Mouse (Mus musculus): ENCODE measurements at regions not wholly inside any gene's neighbourhood (a gene's known extent, or its start where the extent isn't known, plus 50 kb on each side); places are given as distances from the start of the nearest gene placed in this dataset.

DNA sequence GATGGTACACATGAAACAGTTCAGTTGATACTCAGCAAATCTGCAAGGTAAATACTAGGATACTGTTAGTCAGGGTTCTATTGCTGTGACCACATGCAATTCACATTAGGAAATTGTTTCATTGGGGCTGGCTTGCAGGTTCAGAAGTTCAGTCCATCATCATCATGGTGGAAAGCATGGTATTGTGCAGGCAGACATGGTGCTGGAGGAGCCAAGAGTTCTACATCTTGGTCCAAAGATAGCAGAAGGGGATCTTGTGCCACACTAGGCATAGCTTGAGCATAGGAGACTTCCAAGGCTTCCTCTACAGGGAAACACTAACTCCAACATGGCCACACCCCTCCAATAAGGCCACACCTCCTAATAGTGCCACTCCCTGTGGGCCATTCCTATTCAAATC, 99.1 kb downstream of the Ier5 start:
- Histone ChIP-seq H3K27ac (ENCODE audit: low read length) (peak overlapping the region; percentile 83), H3K27me3 (replicated peaks; ENCODE audit: control insufficient read depth, insufficient read depth, low read length) (no peaks in the 10 kb centered on the region), H3K4me2 (ENCODE audit: low read length) (no peak overlapping the region), H3K4me1 (replicated peaks; ENCODE audit: control insufficient read depth, insufficient read depth, low read length) (peaks cover 17% of the 10 kb centered on the region), H3K36me3 (ENCODE audit: control insufficient read depth, insufficient read depth) (no peaks in the 10 kb centered on the region), H3K4me3 (replicated peaks; ENCODE audit: low read length) (no peak overlapping the region), H3K9me3 (ENCODE audit: control insufficient read depth, low read length) (no peaks in the 10 kb centered on the region), H3K9ac (replicated peaks; ENCODE audit: low read depth, low read length) (no peak overlapping the region)
- ATAC-seq, result no peak

DNA sequence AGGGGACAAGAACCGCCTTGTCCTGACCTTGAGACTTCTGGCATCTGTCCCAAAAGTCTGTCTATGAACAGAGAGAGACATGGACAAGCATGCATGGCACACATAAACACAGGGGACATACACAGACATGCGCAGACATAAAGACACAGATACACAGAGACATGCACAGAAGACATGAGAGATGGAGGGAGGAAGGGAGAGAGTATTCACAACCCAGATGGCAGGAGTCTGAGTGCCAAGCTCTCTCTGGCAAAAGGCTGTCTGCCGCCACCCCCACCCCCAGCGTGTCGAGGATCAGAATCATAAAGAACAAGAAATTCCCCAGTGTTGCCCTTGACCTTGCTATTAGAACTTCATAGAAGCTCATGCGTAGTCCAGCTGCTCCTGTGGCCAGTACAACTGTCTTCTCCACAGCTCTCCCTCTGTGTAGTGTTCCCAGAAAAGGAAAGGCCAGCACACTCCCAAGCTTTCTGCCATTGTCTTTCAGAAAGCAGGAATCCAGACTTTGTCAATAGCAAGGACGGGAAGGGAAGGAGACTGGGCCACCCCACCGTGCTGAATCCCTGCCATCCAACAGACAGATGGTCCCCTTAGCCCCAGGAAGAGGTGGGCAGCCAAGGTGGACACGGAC, 99.8 kb downstream of the Ier5 start:
- ATAC-seq, result peak; percentile 85
- no peaks in the 10 kb centered on the region for H3K9me3 ChIP-seq (ENCODE audit: control insufficient read depth, low read length)
- H3K4me2 ChIP-seq (ENCODE audit: low read length), result no peak overlapping the region
- no peak overlapping the region for H3K4me3 ChIP-seq (replicated peaks; ENCODE audit: low read length)
- no peak overlapping the region for H3K9ac ChIP-seq (replicated peaks; ENCODE audit: low read depth, low read length)
- peaks cover 19% of the 10 kb centered on the region for H3K4me1 ChIP-seq (replicated peaks; ENCODE audit: control insufficient read depth, insufficient read depth, low read length)
- H3K36me3 ChIP-seq (ENCODE audit: control insufficient read depth, insufficient read depth), result no peaks in the 10 kb centered on the region
- H3K27ac ChIP-seq (ENCODE audit: low read length), result peak overlapping the region; percentile 83
- 53% methylated on average over 9 of the region's 9 CpGs for whole genome bisulfite sequencing
- H3K27me3 ChIP-seq (replicated peaks; ENCODE audit: control insufficient read depth, insufficient read depth, low read length), result no peaks in the 10 kb centered on the region

- Histone ChIP-seq H3K4me2 (ENCODE audit: low read length) (no peak overlapping the region), H3K9me3 (ENCODE audit: control insufficient read depth, low read length) (no peaks in the 10 kb centered on the region), H3K4me3 (replicated peaks; ENCODE audit: low read length) (no peak overlapping the region), H3K36me3 (ENCODE audit: control insufficient read depth, insufficient read depth) (no peaks in the 10 kb centered on the region), H3K27ac (ENCODE audit: low read length) (peak overlapping the region; percentile 34; the same call in 1 of the 2 replicates), H3K9ac (replicated peaks; ENCODE audit: low read depth, low read length) (no peak overlapping the region), H3K4me1 (replicated peaks; ENCODE audit: control insufficient read depth, insufficient read depth, low read length) (peaks cover 26% of the 10 kb centered on the region), H3K27me3 (replicated peaks; ENCODE audit: control insufficient read depth, insufficient read depth, low read length) (no peaks in the 10 kb centered on the region)
- WGBS, result 53% methylated on average over 9 of the region's 9 CpGs
- ATAC-seq, result peak; percentile 41; the same call in 1 of the 2 replicates
Observed at GRCm38 (mm10) chr1:154995778-154996390, 103.6 kb downstream of the Ier5 start.

DNA sequence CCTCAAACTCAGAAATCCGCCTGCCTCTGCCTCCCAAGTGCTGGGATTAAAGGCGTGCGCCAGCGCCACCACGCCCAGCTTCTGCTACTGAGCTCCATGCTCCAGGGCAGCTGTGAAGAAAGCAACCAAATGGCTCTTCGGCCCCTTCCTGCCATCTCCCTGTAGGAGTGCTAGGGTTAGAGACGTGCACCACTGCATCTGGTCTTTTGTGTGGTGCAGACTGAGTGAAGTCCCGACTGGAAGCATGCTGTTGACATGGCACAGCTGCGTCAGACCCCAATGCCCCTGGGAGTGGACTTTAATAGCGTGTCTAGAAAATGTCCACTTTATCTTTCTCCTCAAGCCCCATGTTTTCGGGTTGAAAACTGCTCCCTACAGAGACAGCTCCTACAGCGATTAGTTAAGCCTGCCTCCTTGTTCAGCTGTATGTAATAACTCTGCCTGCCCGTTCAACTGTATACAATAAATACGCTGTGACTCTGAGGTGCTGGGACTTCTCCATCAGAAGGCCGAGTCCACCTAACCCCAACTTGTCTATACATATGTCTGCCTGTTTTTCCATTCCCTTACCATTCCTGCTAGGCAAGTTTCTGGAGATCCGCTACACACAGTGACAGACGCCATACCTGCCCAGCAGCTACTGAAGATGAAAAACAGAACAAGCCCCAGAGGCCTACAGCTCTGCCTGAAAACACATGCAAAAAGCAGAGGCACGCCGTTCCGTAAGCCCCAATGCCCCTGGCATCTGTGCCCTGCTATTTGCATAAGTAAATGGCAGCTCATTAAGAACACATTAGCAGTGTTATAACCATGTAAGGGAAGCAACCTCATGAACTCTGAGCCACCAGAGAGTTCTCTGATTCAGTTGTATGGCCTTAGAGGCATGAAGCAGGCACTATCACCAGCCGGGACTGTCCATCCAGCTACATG, 105.2 kb downstream of the Ier5 start:
- Histone ChIP-seq H3K4me1 (replicated peaks; ENCODE audit: control insufficient read depth, insufficient read depth, low read length) (peaks cover 19% of the 10 kb centered on the region), H3K9me3 (ENCODE audit: control insufficient read depth, low read length) (no peaks in the 10 kb centered on the region), H3K27ac (ENCODE audit: low read length) (no peak overlapping the region), H3K4me2 (ENCODE audit: low read length) (no peak overlapping the region), H3K36me3 (ENCODE audit: control insufficient read depth, insufficient read depth) (no peaks in the 10 kb centered on the region), H3K27me3 (replicated peaks; ENCODE audit: control insufficient read depth, insufficient read depth, low read length) (no peaks in the 10 kb centered on the region), H3K4me3 (replicated peaks; ENCODE audit: low read length) (no peak overlapping the region), H3K9ac (replicated peaks; ENCODE audit: low read depth, low read length) (no peak overlapping the region)
- peak; percentile 65; the same call in 1 of the 2 replicates for ATAC-seq
- WGBS, result 72% methylated on average over 21 of the region's 21 CpGs

DNA sequence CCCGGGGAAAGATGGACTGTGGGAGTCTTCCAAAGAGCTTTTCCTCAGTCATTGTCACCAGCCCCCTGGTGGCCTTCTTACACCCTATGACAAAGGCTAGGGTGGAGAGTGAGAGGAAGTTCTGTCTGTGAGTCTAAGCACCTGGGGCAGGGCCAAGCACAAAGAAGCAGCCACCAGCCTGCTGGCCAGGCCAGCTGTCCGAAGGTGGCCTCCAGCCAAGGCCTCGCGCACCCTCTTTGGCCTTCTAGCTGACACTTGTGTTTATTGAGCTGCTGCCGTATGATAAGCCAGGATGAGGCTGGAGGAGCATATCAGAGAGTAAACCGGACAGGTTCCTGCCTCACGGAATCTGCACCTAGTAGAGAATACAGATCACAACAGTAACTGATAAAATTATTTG, 99.0 kb upstream of the Cacna1e start:
- H3K4me3 ChIP-seq (replicated peaks; ENCODE audit: low read length), result no peak overlapping the region
- no peak overlapping the region for H3K9ac ChIP-seq (replicated peaks; ENCODE audit: low read depth, low read length)
- no peaks in the 10 kb centered on the region for H3K9me3 ChIP-seq (ENCODE audit: control insufficient read depth, low read length)
- H3K4me2 ChIP-seq (ENCODE audit: low read length), result no peak overlapping the region
- H3K4me1 ChIP-seq (replicated peaks; ENCODE audit: control insufficient read depth, insufficient read depth, low read length), result no peaks in the 10 kb centered on the region
- no peak overlapping the region for H3K27ac ChIP-seq (ENCODE audit: low read length)
- H3K36me3 ChIP-seq (ENCODE audit: control insufficient read depth, insufficient read depth), result no peaks in the 10 kb centered on the region
- no peak for ATAC-seq
- no peaks in the 10 kb centered on the region for H3K27me3 ChIP-seq (replicated peaks; ENCODE audit: control insufficient read depth, insufficient read depth, low read length)
- WGBS, result 80% methylated on average over 7 of the region's 7 CpGs

DNA sequence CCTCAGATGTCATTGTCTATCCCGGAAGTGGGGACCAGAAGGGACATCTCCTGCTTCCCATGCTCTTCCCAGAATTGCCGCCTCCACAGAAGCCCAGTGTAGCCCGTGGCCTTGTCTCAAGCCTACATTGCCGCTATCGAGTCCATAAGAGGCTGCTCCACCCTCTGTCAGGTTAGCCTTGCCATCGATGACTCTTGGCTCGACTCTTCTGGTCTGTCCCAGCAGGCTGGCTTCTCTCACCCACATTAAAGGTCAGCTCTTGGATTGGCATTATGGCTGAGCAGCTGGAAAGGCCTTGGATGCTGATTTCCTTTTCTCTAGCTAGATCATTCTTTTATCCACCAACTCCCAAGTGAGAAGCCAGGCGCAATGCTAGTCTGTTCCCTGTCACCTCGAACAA, 98.5 kb upstream of the Cacna1e start:
- Histone ChIP-seq H3K4me1 (replicated peaks; ENCODE audit: control insufficient read depth, insufficient read depth, low read length) (no peaks in the 10 kb centered on the region), H3K36me3 (ENCODE audit: control insufficient read depth, insufficient read depth) (no peaks in the 10 kb centered on the region), H3K27ac (ENCODE audit: low read length) (no peak overlapping the region), H3K9me3 (ENCODE audit: control insufficient read depth, low read length) (no peaks in the 10 kb centered on the region), H3K27me3 (replicated peaks; ENCODE audit: control insufficient read depth, insufficient read depth, low read length) (no peaks in the 10 kb centered on the region), H3K4me2 (ENCODE audit: low read length) (no peak overlapping the region), H3K4me3 (replicated peaks; ENCODE audit: low read length) (no peak overlapping the region), H3K9ac (replicated peaks; ENCODE audit: low read depth, low read length) (no peak overlapping the region)
- ATAC-seq, result no peak
- 96% methylated on average over 9 of the region's 9 CpGs for WGBS

DNA sequence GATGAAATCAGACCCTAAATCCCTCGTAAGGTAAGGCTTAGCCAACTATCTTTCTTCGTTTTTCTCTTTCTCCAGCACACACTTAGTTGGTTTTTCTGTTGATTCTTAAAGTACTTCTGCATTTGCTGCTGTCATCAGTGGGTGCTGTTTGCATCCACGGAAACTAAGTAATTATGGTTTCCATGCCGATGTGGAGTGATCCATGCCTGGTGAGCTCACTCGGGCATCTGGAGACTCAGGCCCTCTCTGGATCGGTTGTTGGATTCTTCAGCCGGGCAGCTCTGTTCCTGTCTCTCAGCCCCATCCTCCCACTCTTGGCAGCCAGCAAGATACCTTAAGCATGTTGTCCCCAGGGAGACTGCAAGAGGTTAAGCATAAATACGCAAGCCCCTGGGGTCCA, 97.4 kb upstream of the Cacna1e start:
- 74% methylated on average over 8 of the region's 8 CpGs for WGBS
- H3K4me2 ChIP-seq (ENCODE audit: low read length), result no peak overlapping the region
- ATAC-seq, result no peak

DNA sequence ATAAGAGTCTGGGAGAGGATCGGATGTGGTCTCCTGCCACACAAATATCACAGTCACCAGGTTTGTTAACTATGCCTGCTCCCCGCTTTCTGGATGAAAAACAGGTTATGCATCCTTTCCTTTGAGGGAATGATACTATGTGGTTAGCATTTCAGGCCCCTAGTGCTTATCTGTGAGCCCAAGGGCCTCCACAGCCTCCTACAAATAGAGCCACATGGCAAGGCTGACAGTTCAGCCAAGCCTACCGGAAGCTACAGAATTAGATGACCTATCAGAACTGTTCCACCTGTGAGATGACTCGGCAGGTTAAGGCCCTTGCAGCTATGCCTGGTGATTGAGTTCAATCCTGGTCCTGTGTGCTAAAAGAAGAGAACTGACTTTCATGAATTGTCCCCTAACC, 91.4 kb upstream of the Cacna1e start:
- Histone ChIP-seq H3K27me3 (replicated peaks; ENCODE audit: control insufficient read depth, insufficient read depth, low read length) (no peaks in the 10 kb centered on the region), H3K4me2 (ENCODE audit: low read length) (no peak overlapping the region), H3K4me3 (replicated peaks; ENCODE audit: low read length) (no peak overlapping the region), H3K36me3 (ENCODE audit: control insufficient read depth, insufficient read depth) (no peaks in the 10 kb centered on the region), H3K4me1 (replicated peaks; ENCODE audit: control insufficient read depth, insufficient read depth, low read length) (no peaks in the 10 kb centered on the region), H3K27ac (ENCODE audit: low read length) (no peak overlapping the region), H3K9ac (replicated peaks; ENCODE audit: low read depth, low read length) (no peak overlapping the region), H3K9me3 (ENCODE audit: control insufficient read depth, low read length) (no peaks in the 10 kb centered on the region)
- no peak for ATAC-seq
- 90% methylated on average over 4 of the region's 4 CpGs for WGBS

More for the DNA sequence above, 97.4 kb upstream of the Cacna1e start:
- Histone ChIP-seq H3K9me3 (ENCODE audit: control insufficient read depth, low read length) (no peaks in the 10 kb centered on the region), H3K4me1 (replicated peaks; ENCODE audit: control insufficient read depth, insufficient read depth, low read length) (no peaks in the 10 kb centered on the region), H3K27ac (ENCODE audit: low read length) (no peak overlapping the region), H3K4me3 (replicated peaks; ENCODE audit: low read length) (no peak overlapping the region), H3K36me3 (ENCODE audit: control insufficient read depth, insufficient read depth) (no peaks in the 10 kb centered on the region), H3K9ac (replicated peaks; ENCODE audit: low read depth, low read length) (no peak overlapping the region), H3K27me3 (replicated peaks; ENCODE audit: control insufficient read depth, insufficient read depth, low read length) (no peaks in the 10 kb centered on the region)

- Histone ChIP-seq H3K27ac (ENCODE audit: low read length) (no peak overlapping the region), H3K4me2 (ENCODE audit: low read length) (no peak overlapping the region), H3K27me3 (replicated peaks; ENCODE audit: control insufficient read depth, insufficient read depth, low read length) (no peaks in the 10 kb centered on the region), H3K36me3 (ENCODE audit: control insufficient read depth, insufficient read depth) (no peaks in the 10 kb centered on the region), H3K4me3 (replicated peaks; ENCODE audit: low read length) (no peak overlapping the region), H3K9ac (replicated peaks; ENCODE audit: low read depth, low read length) (no peak overlapping the region), H3K9me3 (ENCODE audit: control insufficient read depth, low read length) (no peaks in the 10 kb centered on the region), H3K4me1 (replicated peaks; ENCODE audit: control insufficient read depth, insufficient read depth, low read length) (peaks cover 7% of the 10 kb centered on the region; the same call in 1 of the 2 replicates)
- WGBS, result 58% methylated on average over 4 of the region's 4 CpGs
- ATAC-seq, result no peak
Observed at GRCm38 (mm10) chr1:154961271-154961670, 77.0 kb upstream of the Cacna1e start.

Data from forebrain, embryonic 16.5 days (tissue).